Mouse (Mus musculus) heart, embryonic 12.5 days (tissue): ENCODE measurements at regions not wholly inside any gene's neighbourhood (a gene's known extent, or its start where the extent isn't known, plus 50 kb on each side); places are given as distances from the start of the nearest gene placed in this dataset.

Experiments used
- ATAC-seq: fragments of 200-750 bp; cut with Nextera tagmentation; 2 replicates; pipeline ENCODE4 v1.8.0; 2017; ENCODE audit warnings: moderate TSS enrichment, moderate library complexity; ENCODE audit not compliant: insufficient number of reproducible peaks, low FRiP score
- H3K27ac ChIP-seq: fragments of 300-500 bp; sonication (generic); 2 replicates; pipeline ENCODE4 v1.5.1; 2016; ENCODE audit warnings: mild to moderate bottlenecking, moderate library complexity; ENCODE audit not compliant: poor library complexity, severe bottlenecking
- H3K27me3 ChIP-seq: fragments of 300-500 bp; sonication (generic); replicated peaks from 2 replicates; pipeline ENCODE4 v1.6.1; 2016; ENCODE audit warnings: mild to moderate bottlenecking, moderate library complexity
- H3K36me3 ChIP-seq: fragments of 300-500 bp; sonication (generic); 2 replicates; pipeline ENCODE4 v1.6.1; 2016; ENCODE audit warnings: mild to moderate bottlenecking, moderate library complexity
- H3K4me1 ChIP-seq: fragments of 300-500 bp; sonication (generic); replicated peaks from 2 replicates; pipeline ENCODE4 v1.6.1; 2016; ENCODE audit warnings: mild to moderate bottlenecking
- H3K4me2 ChIP-seq: fragments of 300-500 bp; sonication (generic); 2 replicates; pipeline ENCODE4 v1.6.1; 2016; ENCODE audit warnings: mild to moderate bottlenecking, moderate library complexity
- H3K4me3 ChIP-seq: fragments of 300-500 bp; sonication (generic); 2 replicates; pipeline ENCODE4 v1.5.1; 2016; ENCODE audit warnings: mild to moderate bottlenecking
- H3K9ac ChIP-seq: fragments of 300-500 bp; sonication (generic); 2 replicates; pipeline ENCODE4 v1.6.1; 2016; ENCODE audit warnings: mild to moderate bottlenecking, moderate library complexity
- H3K9me3 ChIP-seq: fragments of 300-500 bp; sonication (generic); replicated peaks from 2 replicates; pipeline ENCODE4 v1.6.1; 2016; ENCODE audit warnings: mild to moderate bottlenecking, moderate library complexity
- WGBS: fragments of 180-500 bp; shearing (Covaris S2); methylation state at CpG from one replicate; pipeline ENCODE4 v1.1.7; 2016; 5-methylcytosine and 5-hydroxymethylcytosine counted together

DNA sequence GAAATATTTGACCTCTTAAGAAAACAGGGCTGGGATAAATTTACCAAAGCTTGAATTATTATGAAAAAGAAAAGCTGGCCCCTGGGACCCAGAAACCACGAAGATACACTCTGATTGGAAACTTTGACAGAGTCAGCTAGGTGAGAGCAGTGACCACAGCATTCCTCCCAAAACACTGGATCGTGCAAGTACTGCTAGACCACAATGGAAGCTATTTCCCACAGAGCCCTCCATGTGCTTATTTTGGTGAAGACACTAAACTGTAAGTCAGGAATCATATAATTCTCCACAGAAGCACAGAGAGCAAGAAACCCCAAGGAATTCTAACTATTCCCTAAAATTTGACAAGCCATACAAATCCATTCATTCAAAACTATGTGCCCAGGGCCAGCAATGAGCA is 243.6 kb upstream of the Mad2l1 start:
- Histone ChIP-seq H3K4me3 (no peak overlapping the region), H3K9ac (no peak overlapping the region), H3K36me3 (no peaks in the 10 kb centered on the region), H3K9me3 (no peaks in the 10 kb centered on the region), H3K4me1 (no peaks in the 10 kb centered on the region), H3K27ac (no peak overlapping the region), H3K27me3 (no peaks in the 10 kb centered on the region), H3K4me2 (no peak overlapping the region)
- WGBS: 75% methylated on average over 2 of the region's 2 CpGs
- ATAC-seq: no peak

DNA sequence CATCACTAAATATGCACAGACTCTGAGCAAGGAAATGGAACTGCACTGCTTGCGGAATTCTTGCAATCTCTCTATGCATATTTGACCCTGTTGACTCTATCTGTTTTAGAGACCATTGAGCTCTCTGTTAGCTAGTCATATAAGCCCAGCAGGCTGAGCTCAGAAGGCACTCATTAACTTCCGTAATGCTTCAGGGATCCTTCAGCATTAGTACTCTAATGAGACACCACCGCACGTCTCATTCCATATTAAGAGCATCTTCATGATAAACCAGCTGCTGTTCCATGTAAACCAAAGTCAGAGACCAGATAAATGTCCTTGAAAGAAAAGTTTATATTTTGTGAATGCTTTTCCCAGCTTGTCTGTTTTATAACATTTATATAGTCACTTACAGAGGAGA is 237.1 kb upstream of the Mad2l1 start:
- 82% methylated on average over 4 of the region's 4 CpGs for WGBS

DNA sequence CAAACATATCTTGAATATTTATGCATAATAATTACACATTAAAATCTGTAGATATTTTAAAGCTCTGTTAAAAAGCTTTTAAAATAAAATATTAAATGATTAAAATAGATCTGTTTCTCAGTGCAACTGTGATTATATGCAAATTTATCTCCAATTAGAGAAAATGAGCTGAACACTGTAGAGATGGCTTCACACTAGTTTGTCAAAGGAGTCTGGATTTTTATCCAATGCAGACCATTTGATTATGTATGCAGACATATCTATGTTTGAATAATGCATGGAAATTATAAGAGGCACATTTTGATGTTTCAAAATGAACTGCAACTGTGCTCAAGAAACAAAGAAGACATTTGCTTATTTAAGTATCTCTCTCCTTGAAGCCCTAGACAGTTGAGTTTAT is 235.0 kb upstream of the Mad2l1 start:
- Histone ChIP-seq H3K9me3 (no peaks in the 10 kb centered on the region), H3K27me3 (no peaks in the 10 kb centered on the region), H3K4me1 (no peaks in the 10 kb centered on the region), H3K4me3 (no peak overlapping the region), H3K27ac (no peak overlapping the region), H3K4me2 (no peak overlapping the region), H3K36me3 (no peaks in the 10 kb centered on the region), H3K9ac (no peak overlapping the region)
- ATAC-seq: no peak

More for the DNA sequence above, 237.1 kb upstream of the Mad2l1 start:
- Histone ChIP-seq H3K4me1 (no peaks in the 10 kb centered on the region), H3K9ac (no peak overlapping the region), H3K4me3 (no peak overlapping the region), H3K36me3 (no peaks in the 10 kb centered on the region), H3K27ac (no peak overlapping the region), H3K9me3 (no peaks in the 10 kb centered on the region), H3K4me2 (no peak overlapping the region), H3K27me3 (no peaks in the 10 kb centered on the region)
- no peak for ATAC-seq

DNA sequence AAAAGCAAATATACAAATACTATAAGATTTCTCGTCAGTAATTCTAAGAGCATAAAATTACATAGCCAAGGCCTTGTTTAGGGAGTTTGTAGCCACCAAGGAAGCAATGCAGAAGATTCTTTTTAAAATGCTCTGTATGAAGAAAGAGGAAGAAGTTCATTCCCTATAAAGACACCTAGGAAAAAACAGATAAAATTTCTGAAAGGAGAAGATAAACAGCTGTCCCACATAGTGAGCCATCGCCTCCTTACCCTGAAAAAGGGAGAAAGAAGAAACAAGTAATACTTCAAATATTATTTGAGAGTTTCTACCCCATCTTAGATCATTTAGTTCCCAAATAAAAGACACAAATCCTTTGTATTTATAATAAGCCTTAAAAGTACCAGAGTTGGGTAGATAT is 190.3 kb upstream of the Mad2l1 start:
- 86% methylated on average over 2 of the region's 2 CpGs for WGBS
- H3K9ac ChIP-seq: no peak overlapping the region
- no peaks in the 10 kb centered on the region for H3K36me3 ChIP-seq
- no peak overlapping the region for H3K4me2 ChIP-seq
- H3K27me3 ChIP-seq: no peaks in the 10 kb centered on the region
- H3K4me1 ChIP-seq: peaks cover 6% of the 10 kb centered on the region; the same call in 1 of the 2 replicates
- ATAC-seq: no peak
- H3K4me3 ChIP-seq: no peak overlapping the region
- H3K27ac ChIP-seq: no peak overlapping the region
- no peaks in the 10 kb centered on the region for H3K9me3 ChIP-seq

DNA sequence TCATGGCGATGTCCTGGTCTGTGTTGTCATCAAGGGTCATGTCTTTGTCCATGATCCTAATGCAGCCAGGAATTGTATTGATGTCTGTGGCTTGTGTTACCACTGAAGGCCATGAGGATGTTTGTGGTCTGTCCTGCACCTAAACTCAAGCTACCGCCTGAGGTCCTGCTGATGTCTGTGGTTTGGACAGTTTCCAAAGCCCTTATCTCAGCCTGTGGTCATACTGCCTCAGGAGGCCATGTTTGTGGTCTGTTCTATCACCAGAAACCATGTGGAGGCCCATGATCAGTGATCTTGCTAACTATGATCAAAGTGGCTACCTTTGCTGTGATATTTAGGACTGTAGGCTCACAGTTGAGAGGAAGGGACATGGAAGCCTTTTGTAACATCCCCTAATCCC is 187.8 kb upstream of the Mad2l1 start:
- H3K4me3 ChIP-seq: no peak overlapping the region
- no peaks in the 10 kb centered on the region for H3K36me3 ChIP-seq
- no peaks in the 10 kb centered on the region for H3K9me3 ChIP-seq
- 86% methylated on average over 2 of the region's 2 CpGs for WGBS
- no peak overlapping the region for H3K27ac ChIP-seq
- no peak for ATAC-seq
- H3K4me1 ChIP-seq: no peaks in the 10 kb centered on the region
- H3K27me3 ChIP-seq: no peaks in the 10 kb centered on the region
- H3K4me2 ChIP-seq: no peak overlapping the region
- H3K9ac ChIP-seq: no peak overlapping the region

DNA sequence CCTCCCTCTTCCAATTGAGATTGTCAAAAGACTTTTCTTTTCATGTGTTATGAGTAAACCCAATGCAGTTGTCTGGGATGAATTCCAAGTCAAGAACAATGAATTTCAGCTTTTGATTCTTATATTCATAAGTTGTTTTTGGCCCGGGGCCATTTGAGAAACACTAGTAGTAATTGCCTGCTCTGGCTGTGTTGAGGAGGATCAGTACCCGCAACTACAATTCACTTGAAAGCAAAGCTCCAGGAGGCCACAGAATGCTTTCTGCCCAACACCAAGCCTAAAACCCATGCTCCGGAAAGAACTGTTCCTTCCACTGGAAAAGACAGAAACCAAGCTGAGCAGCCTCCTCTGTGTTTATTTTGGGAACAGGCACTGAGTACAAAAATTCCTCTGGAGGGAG is 174.1 kb upstream of the Mad2l1 start:
- Histone ChIP-seq H3K4me2 (no peak overlapping the region), H3K4me3 (no peak overlapping the region), H3K9ac (no peak overlapping the region), H3K36me3 (no peaks in the 10 kb centered on the region), H3K27ac (peak overlapping the region; percentile 36; the same call in 1 of the 2 replicates), H3K27me3 (no peaks in the 10 kb centered on the region), H3K9me3 (no peaks in the 10 kb centered on the region), H3K4me1 (peaks cover 12% of the 10 kb centered on the region)
- WGBS: 60% methylated on average over 3 of the region's 3 CpGs
- no peak for ATAC-seq

DNA sequence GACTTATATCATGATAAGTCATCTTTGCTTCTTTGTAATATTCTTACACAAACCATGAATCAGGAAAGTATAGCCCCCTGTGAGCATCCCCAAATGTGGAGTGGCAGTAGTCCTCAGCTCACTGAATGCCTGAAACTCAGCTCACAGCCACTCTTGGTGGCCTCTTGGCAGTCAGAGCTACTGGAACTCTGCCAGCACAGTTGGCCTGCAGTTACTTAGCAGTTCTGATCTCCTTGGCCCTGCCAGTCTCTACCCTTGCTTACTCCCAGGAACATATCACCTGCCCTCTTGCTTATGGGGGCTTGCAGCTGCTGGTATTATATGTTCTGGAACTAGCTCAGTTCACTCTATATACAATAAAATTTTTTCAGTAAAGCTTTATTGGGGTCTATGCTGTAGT is 167.9 kb upstream of the Mad2l1 start:
- Histone ChIP-seq H3K4me1 (peaks cover 10% of the 10 kb centered on the region; the same call in 1 of the 2 replicates), H3K9ac (no peak overlapping the region), H3K9me3 (no peaks in the 10 kb centered on the region), H3K4me3 (no peak overlapping the region), H3K27ac (no peak overlapping the region; the same call in 1 of the 2 replicates), H3K36me3 (no peaks in the 10 kb centered on the region), H3K27me3 (no peaks in the 10 kb centered on the region), H3K4me2 (no peak overlapping the region)
- 0 out of 2 replicates have a peak, but pooled peaks have one; percentile 6 for ATAC-seq

DNA sequence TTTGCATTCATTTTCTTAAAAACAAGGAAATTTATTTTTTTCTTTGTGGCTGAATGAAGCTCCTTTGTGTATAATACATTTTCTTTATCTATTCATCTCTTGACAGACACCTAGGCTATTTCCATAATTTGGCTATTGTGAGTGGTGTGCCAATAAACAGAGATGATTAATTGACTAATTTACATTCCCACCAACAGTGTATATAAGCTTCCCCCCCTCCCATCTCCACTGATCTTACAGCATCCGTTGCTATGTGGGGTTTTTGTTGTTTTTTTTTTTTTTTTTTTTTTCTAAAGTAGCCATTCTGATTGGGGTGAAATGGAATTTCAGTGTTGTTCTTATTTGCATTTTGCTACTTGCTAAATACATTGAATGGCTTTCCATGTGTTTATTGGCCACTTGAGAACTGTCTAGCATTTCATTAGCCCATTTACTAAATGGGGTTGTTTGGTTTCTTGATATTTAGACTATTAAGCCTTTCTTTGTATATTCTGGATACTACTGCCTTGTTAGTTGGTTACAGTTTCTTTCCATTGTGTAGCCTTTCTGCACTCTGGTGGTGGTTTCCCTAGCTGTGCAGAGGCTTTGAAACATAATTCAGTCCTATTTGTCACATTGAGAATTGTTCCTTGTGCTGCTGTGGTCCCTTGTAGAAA is 153.8 kb upstream of the Mad2l1 start:
- no peak overlapping the region for H3K4me2 ChIP-seq
- no peaks in the 10 kb centered on the region for H3K4me1 ChIP-seq
- no peak for ATAC-seq
- no peaks in the 10 kb centered on the region for H3K36me3 ChIP-seq
- WGBS: 67% methylated on average over 1 of the region's 1 CpGs
- no peak overlapping the region for H3K9ac ChIP-seq
- no peak overlapping the region for H3K27ac ChIP-seq
- H3K9me3 ChIP-seq: no peaks in the 10 kb centered on the region
- no peaks in the 10 kb centered on the region for H3K27me3 ChIP-seq
- no peak overlapping the region for H3K4me3 ChIP-seq

DNA sequence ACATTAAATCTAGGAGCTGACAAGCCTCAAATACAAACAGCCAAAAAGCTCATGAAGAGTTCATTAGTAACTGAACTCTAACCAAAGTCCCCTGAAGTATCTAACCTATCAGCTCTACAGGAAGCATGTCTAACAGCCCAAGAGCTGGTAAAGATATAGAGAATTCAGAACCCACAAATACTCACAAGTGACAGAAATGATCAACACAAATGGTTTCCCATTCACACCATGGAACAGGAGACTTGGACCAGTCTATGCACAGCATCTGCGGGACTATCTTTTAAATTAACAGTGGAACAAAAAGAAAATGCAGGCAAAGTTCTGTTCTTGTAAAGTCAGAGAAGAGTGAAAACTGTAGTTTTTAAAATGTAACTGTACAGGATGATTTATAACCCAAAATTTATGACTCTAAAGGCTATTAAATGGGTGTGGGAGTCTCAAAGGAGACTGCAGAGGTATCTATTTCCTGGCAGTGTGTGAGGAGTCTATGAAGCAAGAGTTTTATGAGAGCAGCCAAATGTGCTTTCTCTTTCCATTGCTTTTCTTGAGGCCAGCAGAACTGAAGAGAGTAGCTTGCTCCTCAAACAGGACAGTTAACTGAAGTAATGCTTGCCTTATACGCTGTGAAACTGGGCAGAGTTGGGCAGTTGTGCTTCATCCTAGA is 152.7 kb upstream of the Mad2l1 start:
- no peak for ATAC-seq
- no peak overlapping the region for H3K9ac ChIP-seq
- no peak overlapping the region for H3K4me2 ChIP-seq
- no peaks in the 10 kb centered on the region for H3K27me3 ChIP-seq
- H3K27ac ChIP-seq: no peak overlapping the region
- WGBS: 87% methylated on average over 2 of the region's 2 CpGs
- no peaks in the 10 kb centered on the region for H3K4me1 ChIP-seq
- no peak overlapping the region for H3K4me3 ChIP-seq
- H3K36me3 ChIP-seq: no peaks in the 10 kb centered on the region
- H3K9me3 ChIP-seq: no peaks in the 10 kb centered on the region

DNA sequence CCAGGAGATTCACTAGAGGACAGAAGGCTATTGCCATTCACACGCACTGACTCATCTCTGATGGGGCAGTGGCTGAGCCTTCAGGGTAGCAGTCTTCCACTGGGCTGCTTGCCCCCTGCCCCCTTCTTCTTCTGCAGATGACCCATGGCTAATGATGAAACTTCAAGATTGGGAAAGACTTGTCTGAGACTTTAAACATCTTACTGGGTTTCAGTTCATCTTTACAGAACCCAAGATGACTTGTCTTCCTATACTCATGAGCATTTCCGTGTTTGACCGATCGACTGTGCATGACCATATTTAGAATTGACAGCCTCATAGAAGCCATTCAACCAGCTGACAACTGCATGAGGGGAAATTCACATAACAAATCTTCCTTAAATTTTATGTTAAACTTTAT is 140.0 kb upstream of the Mad2l1 start:
- H3K27ac ChIP-seq: no peak overlapping the region
- H3K36me3 ChIP-seq: no peaks in the 10 kb centered on the region
- H3K27me3 ChIP-seq: no peaks in the 10 kb centered on the region
- no peak overlapping the region for H3K4me3 ChIP-seq
- no peaks in the 10 kb centered on the region for H3K9me3 ChIP-seq
- WGBS: 84% methylated on average over 4 of the region's 4 CpGs
- no peak for ATAC-seq
- no peaks in the 10 kb centered on the region for H3K4me1 ChIP-seq
- H3K4me2 ChIP-seq: no peak overlapping the region
- H3K9ac ChIP-seq: no peak overlapping the region

DNA sequence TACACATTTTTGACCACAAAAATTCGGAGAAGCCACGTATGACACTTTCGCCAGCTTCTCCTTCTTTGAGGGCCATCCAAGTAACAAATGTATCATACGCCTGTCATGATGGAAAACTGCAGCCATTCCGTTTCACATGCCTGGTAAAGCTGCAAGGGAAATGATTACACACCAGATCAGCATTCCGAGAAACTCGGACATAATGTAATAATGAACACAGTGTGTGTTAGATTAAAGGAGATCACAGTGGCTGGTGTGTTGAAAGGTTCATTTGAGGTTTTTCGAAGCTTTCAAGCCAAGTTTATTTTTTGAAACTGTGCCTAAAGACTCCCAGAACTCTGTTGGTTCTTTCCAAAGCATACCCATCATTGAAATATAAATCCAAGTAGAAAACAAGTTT is 137.8 kb upstream of the Mad2l1 start:
- no peaks in the 10 kb centered on the region for H3K36me3 ChIP-seq
- H3K9me3 ChIP-seq: no peaks in the 10 kb centered on the region
- 70% methylated on average over 8 of the region's 8 CpGs for WGBS
- no peak overlapping the region for H3K4me2 ChIP-seq
- H3K27me3 ChIP-seq: no peaks in the 10 kb centered on the region
- H3K27ac ChIP-seq: no peak overlapping the region
- no peak overlapping the region for H3K9ac ChIP-seq
- H3K4me1 ChIP-seq: peaks cover 3% of the 10 kb centered on the region; the same call in 1 of the 2 replicates
- H3K4me3 ChIP-seq: no peak overlapping the region
- ATAC-seq: no peak

DNA sequence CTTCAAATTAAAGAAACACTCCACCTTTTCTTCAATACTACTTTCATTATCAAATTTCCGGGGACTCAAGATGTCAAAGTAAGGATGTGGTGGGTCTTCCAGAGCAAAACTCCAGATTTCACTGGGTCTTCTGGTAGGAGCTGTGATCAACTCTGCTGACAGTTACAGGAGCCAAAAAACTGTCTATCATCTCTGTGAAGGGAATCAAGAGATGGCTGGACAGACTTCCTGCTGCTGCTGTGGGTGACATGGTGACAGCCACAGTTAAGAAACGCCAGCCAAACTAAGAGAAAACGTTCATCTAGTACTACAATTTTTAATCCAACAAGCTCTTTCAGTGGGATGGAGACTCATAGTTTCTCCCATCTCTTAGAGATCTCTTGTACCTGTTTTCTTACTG is 136.5 kb upstream of the Mad2l1 start:
- Histone ChIP-seq H3K27ac (no peak overlapping the region), H3K4me2 (no peak overlapping the region), H3K9ac (no peak overlapping the region), H3K4me3 (no peak overlapping the region), H3K4me1 (peaks cover 3% of the 10 kb centered on the region; the same call in 1 of the 2 replicates), H3K27me3 (no peaks in the 10 kb centered on the region), H3K9me3 (no peaks in the 10 kb centered on the region), H3K36me3 (no peaks in the 10 kb centered on the region)
- ATAC-seq: no peak
- WGBS: 51% methylated on average over 3 of the region's 3 CpGs
